Mouse (Mus musculus): ENCODE data around the gene Phf23. TPM values are rescaled to one million over a fixed set of nuclear protein-coding genes. Genes with fewer than 3 reads are reported as not detected.
A peak's percentile ranks its signal among the peaks of the same experiment; 100 is the strongest.

The Phf23 gene
- polyA plus RNA-seq, 1 experiment = 58.6 TPM

DNA sequence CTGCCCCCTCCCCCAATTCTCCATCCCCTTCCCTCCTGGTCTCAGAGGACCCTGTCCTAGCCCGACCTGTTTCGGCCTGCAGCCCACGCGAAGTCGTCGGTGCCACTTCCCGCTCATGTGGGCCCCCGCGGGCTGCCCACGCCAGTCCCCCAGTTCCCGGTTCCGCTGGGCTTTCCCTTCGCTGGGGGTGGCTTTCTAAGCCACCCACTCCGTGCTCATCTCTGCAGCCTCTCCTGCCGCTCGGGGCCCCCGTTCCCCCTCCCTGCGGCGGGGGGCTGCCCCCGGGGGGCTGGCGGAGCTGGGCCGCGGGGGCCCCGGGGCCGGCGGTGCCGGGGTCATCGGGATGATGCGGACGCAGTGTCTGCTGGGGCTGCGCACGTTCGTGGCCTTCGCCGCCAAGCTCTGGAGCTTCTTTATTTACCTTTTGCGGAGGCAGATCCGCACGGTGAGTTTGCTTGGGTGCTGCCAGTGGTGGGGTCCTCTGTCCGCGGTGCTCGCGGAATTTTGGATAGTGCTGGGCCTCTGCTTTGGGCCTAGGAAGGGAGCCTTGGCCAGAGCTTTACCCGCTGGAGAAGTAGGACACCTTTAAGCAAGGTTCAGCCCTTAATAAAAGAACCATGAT lies 14.3 kb upstream of the Phf23 start, which contains the start of gene Ctdnep1:
Gene Ctdnep1 (plus strand): TSS at position 16 of the 622 bp plus-strand sequence.
- Histone ChIP-seq H3K27me3 (ENCODE audit: control insufficient read depth, insufficient read depth, insufficient read length) (no peaks in the 10 kb centered on the region), H3K4me2 (ENCODE audit: low read depth) (peak within 1 kb of the TSS; percentile 96), H3K4me3 (peak within 1 kb of the TSS; percentile 73), H3ac (ENCODE audit: control insufficient read depth, insufficient read length) (peak within 1 kb of the TSS; percentile 93), H3K79me2 (ENCODE audit: control insufficient read depth, insufficient read depth) (peaks cover 61% of the 10 kb centered on the region), H3K36me3 (ENCODE audit: control insufficient read depth, insufficient read depth) (peaks cover 22% of the 10 kb centered on the region)
- TF ChIP-seq SRF (IDR thresholded peaks at IDR 0.05; ENCODE audit: control insufficient read depth, insufficient read length, low read depth) (no peak), E2F4 (IDR thresholded peaks at IDR 0.05; ENCODE audit: insufficient read depth) (no peak), MYOG (IDR thresholded peaks at IDR 0.05; ENCODE audit: control insufficient read depth in 1 of 3, insufficient read depth in 1 of 3, insufficient read length in 2 of 3, low read depth in 2 of 3) (no peak), MYOD1 (IDR thresholded peaks at IDR 0.05; ENCODE audit: control insufficient read depth in 1 of 3, insufficient read length in 2 of 3, low read depth in 2 of 3) (no peak), TCF12 (IDR thresholded peaks at IDR 0.05; ENCODE audit: insufficient read depth, poor library complexity, severe bottlenecking) (no peak), USF1 (IDR thresholded peaks at IDR 0.05; ENCODE audit: low read depth) (no peak), REST (IDR thresholded peaks at IDR 0.05; ENCODE audit: insufficient read depth, insufficient read length) (no peak), MAX (IDR thresholded peaks at IDR 0.05; ENCODE audit: low read depth) (no peak), POLR2AphosphoS2 (IDR thresholded peaks at IDR 0.05; ENCODE audit: insufficient read length, low read depth) (no peak), POLR2A (IDR thresholded peaks at IDR 0.05; ENCODE audit: insufficient read length, low read depth) (no peak), TCF3 (IDR thresholded peaks at IDR 0.05; ENCODE audit: insufficient read length, low read depth) (no peak), CEBPB (IDR thresholded peaks at IDR 0.05; ENCODE audit: insufficient read depth, poor library complexity, severe bottlenecking) (no peak)

DNA sequence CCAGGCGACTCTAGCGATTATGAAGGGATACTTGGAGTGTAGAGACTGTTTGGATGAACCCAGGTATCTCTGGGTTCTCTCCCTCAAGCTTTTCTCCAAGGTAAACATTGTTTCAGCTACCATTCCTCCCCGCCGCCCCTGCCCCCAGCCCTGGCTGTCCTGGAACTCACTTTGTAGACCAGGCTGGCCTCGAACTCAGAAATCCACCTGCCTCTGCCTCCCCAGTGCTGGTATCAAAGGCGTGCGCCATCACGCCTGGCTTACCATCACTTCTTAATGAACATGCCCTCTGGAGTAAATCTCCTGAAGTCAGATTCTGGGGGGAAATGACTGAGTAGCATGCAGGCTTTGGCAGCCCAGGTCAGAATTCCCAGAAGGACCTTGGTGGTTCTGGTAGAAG lies 13.4 kb upstream of the Phf23 start, which contains the start of gene Elp5:
Gene Elp5 (minus strand): TSS at position 293 of the 400 bp plus-strand sequence.
- Histone ChIP-seq H3ac (ENCODE audit: control insufficient read depth, insufficient read length) (peak within 1 kb of the TSS; percentile 93), H3K79me2 (ENCODE audit: control insufficient read depth, insufficient read depth) (peaks cover 61% of the 10 kb centered on the region), H3K27me3 (ENCODE audit: control insufficient read depth, insufficient read depth, insufficient read length) (no peaks in the 10 kb centered on the region), H3K36me3 (ENCODE audit: control insufficient read depth, insufficient read depth) (peaks cover 20% of the 10 kb centered on the region), H3K4me2 (ENCODE audit: low read depth) (peak within 1 kb of the TSS; percentile 96), H3K4me3 (peak within 1 kb of the TSS; percentile 73)
- TF ChIP-seq POLR2AphosphoS2 (IDR thresholded peaks at IDR 0.05; ENCODE audit: insufficient read length, low read depth) = no peak
- no peak for TF ChIP-seq TCF12 (IDR thresholded peaks at IDR 0.05; ENCODE audit: insufficient read depth, poor library complexity, severe bottlenecking)
- TF ChIP-seq TCF3 (IDR thresholded peaks at IDR 0.05; ENCODE audit: insufficient read length, low read depth) = no peak
- no peak for TF ChIP-seq SRF (IDR thresholded peaks at IDR 0.05; ENCODE audit: control insufficient read depth, insufficient read length, low read depth)
- no peak for TF ChIP-seq REST (IDR thresholded peaks at IDR 0.05; ENCODE audit: insufficient read depth, insufficient read length)
- TF ChIP-seq MAX (IDR thresholded peaks at IDR 0.05; ENCODE audit: low read depth) = no peak

GRCm38 (mm10) chr11:69982877-69983276 lies 12.7 kb upstream of the Phf23 start:
- TF ChIP-seq SRF (IDR thresholded peaks at IDR 0.05; ENCODE audit: control insufficient read depth, insufficient read length, low read depth) (no peak), POLR2AphosphoS2 (IDR thresholded peaks at IDR 0.05; ENCODE audit: insufficient read length, low read depth) (no peak), E2F4 (IDR thresholded peaks at IDR 0.05; ENCODE audit: insufficient read depth) (no peak), TCF12 (IDR thresholded peaks at IDR 0.05; ENCODE audit: insufficient read depth, poor library complexity, severe bottlenecking) (no peak), TCF3 (IDR thresholded peaks at IDR 0.05; ENCODE audit: insufficient read length, low read depth) (no peak), POLR2A (IDR thresholded peaks at IDR 0.05; ENCODE audit: insufficient read length, low read depth) (peak; percentile 21), MYOD1 (IDR thresholded peaks at IDR 0.05; ENCODE audit: control insufficient read depth in 1 of 3, insufficient read length in 2 of 3, low read depth in 2 of 3) (no peak), USF1 (IDR thresholded peaks at IDR 0.05; ENCODE audit: low read depth) (no peak), REST (IDR thresholded peaks at IDR 0.05; ENCODE audit: insufficient read depth, insufficient read length) (no peak), MAX (IDR thresholded peaks at IDR 0.05; ENCODE audit: low read depth) (no peak), CEBPB (IDR thresholded peaks at IDR 0.05; ENCODE audit: insufficient read depth, poor library complexity, severe bottlenecking) (no peak), MYOG (IDR thresholded peaks at IDR 0.05; ENCODE audit: control insufficient read depth in 1 of 3, insufficient read depth in 1 of 3, insufficient read length in 2 of 3, low read depth in 2 of 3) (peak in 1 of 3 experiments; percentile 16)
- no peak overlapping the region for H3ac ChIP-seq (ENCODE audit: control insufficient read depth, insufficient read length)
- H3K4me2 ChIP-seq (ENCODE audit: low read depth) = peak overlapping the region; percentile 96
- no peaks in the 10 kb centered on the region for H3K27me3 ChIP-seq (ENCODE audit: control insufficient read depth, insufficient read depth, insufficient read length)
- peaks cover 20% of the 10 kb centered on the region for H3K36me3 ChIP-seq (ENCODE audit: control insufficient read depth, insufficient read depth)
- H3K4me3 ChIP-seq = peak overlapping the region; percentile 73
- H3K79me2 ChIP-seq (ENCODE audit: control insufficient read depth, insufficient read depth) = peaks cover 54% of the 10 kb centered on the region

DNA sequence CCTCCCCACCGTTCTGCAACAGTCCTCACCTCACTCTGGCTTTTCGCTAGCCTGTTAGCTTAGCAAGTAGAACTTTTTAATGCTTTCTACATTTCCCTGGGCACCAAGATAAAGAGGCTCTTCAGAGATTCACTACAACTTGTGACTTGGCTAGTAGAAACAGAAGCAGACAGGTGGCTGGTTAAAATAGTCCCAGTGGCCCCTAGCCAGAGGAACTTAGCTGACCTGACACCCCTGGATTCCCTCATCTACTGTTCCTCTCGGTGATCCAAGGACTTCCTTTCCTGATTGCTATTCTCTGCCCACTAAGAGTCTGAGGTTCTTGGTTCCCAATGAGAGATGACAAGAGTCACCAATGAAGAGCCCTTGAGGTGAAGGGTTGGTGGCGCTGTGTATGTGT lies 12.2 kb upstream of the Phf23 start:
- Histone ChIP-seq H3K79me2 (ENCODE audit: control insufficient read depth, insufficient read depth) (peaks cover 49% of the 10 kb centered on the region), H3K36me3 (ENCODE audit: control insufficient read depth, insufficient read depth) (peaks cover 25% of the 10 kb centered on the region), H3K27me3 (ENCODE audit: control insufficient read depth, insufficient read depth, insufficient read length) (no peaks in the 10 kb centered on the region), H3ac (ENCODE audit: control insufficient read depth, insufficient read length) (no peak overlapping the region), H3K4me3 (peak overlapping the region; percentile 73), H3K4me2 (ENCODE audit: low read depth) (peak overlapping the region; percentile 96)
- no peak for TF ChIP-seq USF1 (IDR thresholded peaks at IDR 0.05; ENCODE audit: low read depth)
- peak in 2 of 3 experiments; percentile 20 to 47 for TF ChIP-seq MYOD1 (IDR thresholded peaks at IDR 0.05; ENCODE audit: control insufficient read depth in 1 of 3, insufficient read length in 2 of 3, low read depth in 2 of 3)

DNA sequence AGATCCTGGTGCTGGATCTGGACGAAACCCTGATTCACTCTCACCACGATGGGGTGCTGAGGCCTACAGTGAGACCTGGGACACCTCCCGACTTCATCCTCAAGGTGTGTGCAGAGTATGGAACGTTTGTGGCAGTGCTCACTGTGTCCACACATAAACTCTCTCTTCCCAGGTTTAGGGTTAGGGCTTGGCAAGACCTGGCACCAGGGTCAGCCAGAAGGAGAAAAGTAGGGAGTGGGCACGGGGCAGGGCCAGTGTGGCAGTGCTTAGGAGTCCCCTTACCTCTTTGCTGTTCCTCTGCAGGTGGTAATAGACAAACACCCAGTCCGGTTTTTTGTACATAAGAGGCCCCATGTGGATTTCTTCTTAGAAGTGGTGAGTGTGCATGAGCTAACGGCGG lies 11.1 kb upstream of the Phf23 start:
- peaks cover 39% of the 10 kb centered on the region for H3K79me2 ChIP-seq (ENCODE audit: control insufficient read depth, insufficient read depth)
- H3ac ChIP-seq (ENCODE audit: control insufficient read depth, insufficient read length) = no peak overlapping the region
- no peak overlapping the region for H3K4me3 ChIP-seq
- H3K27me3 ChIP-seq (ENCODE audit: control insufficient read depth, insufficient read depth, insufficient read length) = no peaks in the 10 kb centered on the region
- peaks cover 30% of the 10 kb centered on the region for H3K36me3 ChIP-seq (ENCODE audit: control insufficient read depth, insufficient read depth)
- H3K4me2 ChIP-seq (ENCODE audit: low read depth) = no peak overlapping the region
- TF ChIP-seq SRF (IDR thresholded peaks at IDR 0.05; ENCODE audit: control insufficient read depth, insufficient read length, low read depth) (no peak), CEBPB (IDR thresholded peaks at IDR 0.05; ENCODE audit: insufficient read depth, poor library complexity, severe bottlenecking) (no peak), MYOG (IDR thresholded peaks at IDR 0.05; ENCODE audit: control insufficient read depth in 1 of 3, insufficient read depth in 1 of 3, insufficient read length in 2 of 3, low read depth in 2 of 3) (no peak), TCF12 (IDR thresholded peaks at IDR 0.05; ENCODE audit: insufficient read depth, poor library complexity, severe bottlenecking) (no peak)
